Mouse (Mus musculus) T-cell, adult 2 months (primary cell): ENCODE measurements around the gene Csad.
"Not testable (repeated sequence)": the region's sequence is repeated elsewhere in the genome, so short reads cannot be mapped to it uniquely, and the experiment has no call there.

Source experiments
- DNase-seq: peaks from one replicate; pipeline ENCODE4 v3.0.0; 2022; ENCODE audit warnings: low spot score

The Csad gene

GRCm38 (mm10) chr15:102165468-102166100, 38.9 kb downstream of the Csad start:
- peak; percentile 40 for DNase-seq

- DNase-seq, result no peak
These were observed 40.4 kb downstream of the Csad start for GRCm38 (mm10) chr15:102163900-102164693.

- DNase-seq, result peak; percentile 27
These were observed 44.0 kb downstream of the Csad start for GRCm38 (mm10) chr15:102160415-102161060.

- DNase-seq, result no peak
These were observed 47.7 kb downstream of the Csad start for GRCm38 (mm10) chr15:102156836-102157235.

- not testable (repeated sequence) for DNase-seq
These were observed 49.5 kb downstream of the Csad start for GRCm38 (mm10) chr15:102155006-102155405.

- no peak for DNase-seq
These were observed 51.9 kb downstream of the Csad start for GRCm38 (mm10) chr15:102152646-102153045.

GRCm38 (mm10) chr15:102150301-102151135, 54.0 kb downstream of the Csad start, which contains the start of gene Soat2:
TSS of gene Soat2 (plus strand) at chr15:102150526.
- DNase-seq, result peak; percentile 49

GRCm38 (mm10) chr15:102149561-102149960, 55.0 kb downstream of the Csad start:
- no peak for DNase-seq

GRCm38 (mm10) chr15:102147674-102148402, 56.7 kb downstream of the Csad start:
- DNase-seq, result peak; percentile 17

GRCm38 (mm10) chr15:102146882-102147281, 57.6 kb downstream of the Csad start:
- peak; percentile 41 for DNase-seq

- no peak for DNase-seq
These were observed 58.4 kb downstream of the Csad start for GRCm38 (mm10) chr15:102146089-102146488.

GRCm38 (mm10) chr15:102145330-102145729, 59.2 kb downstream of the Csad start:
- no peak for DNase-seq

- DNase-seq, result no peak
These were observed 59.8 kb downstream of the Csad start for GRCm38 (mm10) chr15:102144726-102145125.

- no peak for DNase-seq
These were observed 60.2 kb downstream of the Csad start, which contains the start of gene Igfbp6 for GRCm38 (mm10) chr15:102144274-102144711. TSS of gene Igfbp6 (plus strand) at chr15:102144362.

GRCm38 (mm10) chr15:102142914-102143912, 61.3 kb downstream of the Csad start:
- no peak for DNase-seq

- no peak for DNase-seq
These were observed 63.4 kb downstream of the Csad start for GRCm38 (mm10) chr15:102141120-102141519.

- peak; percentile 97 for DNase-seq
These were observed 68.3 kb downstream of the Csad start, which contains the start of gene Spryd3 for GRCm38 (mm10) chr15:102136129-102136758. TSS of gene Spryd3 (minus strand) at chr15:102136234.

- no peak for DNase-seq
These were observed 68.9 kb downstream of the Csad start for GRCm38 (mm10) chr15:102135522-102136128.

GRCm38 (mm10) chr15:102134709-102135108, 69.8 kb downstream of the Csad start:
- no peak for DNase-seq
